ENCODE assay signal across 18 mouse cellular contexts in genomic region chr1:76980498-76981152, GRCm38 (mm10).
DNase-seq lines count a peak whose midpoint lies in the region; ATAC-seq lines count a peak whose summit lies in the region.
"Had no signal": no experiment of that assay in that cellular context is flagged by ENCODE, and none has a peak within 500 bp of the region (broad histone marks: within the 10 kb centered on the region; RNA-seq: fewer than 3 reads in every experiment).

No protein-coding gene starts in this region.

- intact Hi-C loops in heart, postnatal 25 days (cut with DNase I) = no loop called here

- H3K4me2 ChIP-seq in heart, embryonic 11.5 days = no peak overlapping the region
- H3K4me2 ChIP-seq in heart, embryonic 15.5 days = no peak overlapping the region
- no peak overlapping the region for H3K4me2 ChIP-seq in midbrain, embryonic 11.5 days
- no peak overlapping the region for H3K4me2 ChIP-seq in midbrain, embryonic 13.5 days (replicated peaks)
- H3K4me2 ChIP-seq: forebrain, embryonic 13.5 days; hindbrain, embryonic 13.5 days had no signal

- peak overlapping the region; percentile 32; the same call in 1 of the 2 replicates for H3K27ac ChIP-seq in heart, embryonic 11.5 days (ENCODE audit: low read depth, low read length)
- peak overlapping the region; percentile 32; the same call in 1 of the 2 replicates for H3K27ac ChIP-seq in heart, embryonic 15.5 days
- no peak overlapping the region for H3K27ac ChIP-seq in midbrain, embryonic 11.5 days (ENCODE audit: low read depth, low read length)
- H3K27ac ChIP-seq in midbrain, embryonic 13.5 days = no peak overlapping the region
- H3K27ac ChIP-seq: embryonic facial prominence, embryonic 10.5 days; forebrain, embryonic 13.5 days; hindbrain, embryonic 13.5 days; hindbrain, postnatal 0 days had no signal

- no peak overlapping the region for H3K4me3 ChIP-seq in heart, embryonic 11.5 days (ENCODE audit: low read depth, low read length)
- H3K4me3 ChIP-seq in heart, embryonic 15.5 days = no peak overlapping the region
- H3K4me3 ChIP-seq in midbrain, embryonic 11.5 days (ENCODE audit: low read depth, low read length) = no peak overlapping the region
- no peak overlapping the region for H3K4me3 ChIP-seq in midbrain, embryonic 13.5 days (replicated peaks)
- H3K4me3 ChIP-seq: embryonic facial prominence, embryonic 10.5 days; forebrain, embryonic 13.5 days; hindbrain, embryonic 13.5 days had no signal

- no peaks in the 10 kb centered on the region for H3K36me3 ChIP-seq in heart, embryonic 11.5 days (ENCODE audit: control insufficient read depth, insufficient read depth, low read length)
- H3K36me3 ChIP-seq in heart, embryonic 15.5 days = no peaks in the 10 kb centered on the region
- H3K36me3 ChIP-seq in midbrain, embryonic 11.5 days (ENCODE audit: control insufficient read depth, insufficient read depth, low read length) = no peaks in the 10 kb centered on the region
- no peaks in the 10 kb centered on the region for H3K36me3 ChIP-seq in midbrain, embryonic 13.5 days
- H3K36me3 ChIP-seq: embryonic facial prominence, embryonic 10.5 days; hindbrain, embryonic 13.5 days had no signal

- H3K9ac ChIP-seq in heart, embryonic 11.5 days (ENCODE audit: low read depth, low read length) = no peak overlapping the region
- H3K9ac ChIP-seq in heart, embryonic 15.5 days = no peak overlapping the region
- no peak overlapping the region for H3K9ac ChIP-seq in midbrain, embryonic 11.5 days (ENCODE audit: low read length)
- no peak overlapping the region for H3K9ac ChIP-seq in midbrain, embryonic 13.5 days (replicated peaks)
- H3K9ac ChIP-seq: forebrain, embryonic 13.5 days; forebrain, postnatal 0 days; hindbrain, embryonic 13.5 days had no signal

- H3K4me1 ChIP-seq in heart, embryonic 11.5 days (ENCODE audit: control insufficient read depth, insufficient read depth, low read length) = peaks cover 11% of the 10 kb centered on the region
- peaks cover 9% of the 10 kb centered on the region; the same call in 1 of the 2 replicates for H3K4me1 ChIP-seq in heart, embryonic 15.5 days (replicated peaks)
- no peaks in the 10 kb centered on the region for H3K4me1 ChIP-seq in midbrain, embryonic 11.5 days (ENCODE audit: control insufficient read depth, insufficient read depth, low read length)
- H3K4me1 ChIP-seq in midbrain, embryonic 13.5 days (replicated peaks) = peaks cover 2% of the 10 kb centered on the region
- H3K4me1 ChIP-seq: forebrain, embryonic 13.5 days had no signal

- DNase-seq in heart, adult 9 months (ENCODE audit: low spot score in 2 of 2) = no peak
- no peak for DNase-seq in heart, postnatal 25 days (ENCODE audit: low spot score)
- DNase-seq in midbrain, embryonic 11.5 days (ENCODE audit: low spot score, missing footprints) = peak; percentile 54
- DNase-seq in thymus, postnatal 4 days = no peak
- DNase-seq: adrenal gland, adult 2 months; adrenal gland, postnatal 25 days; cerebellum, adult 2 months; cerebellum, postnatal 10 days; forebrain, postnatal 0 days; gastrocnemius, postnatal 14 days; kidney, adult 11 months had no signal

- no peak for ATAC-seq in heart, embryonic 11.5 days (replicated peaks; ENCODE audit: insufficient number of reproducible peaks, low FRiP score, low TSS enrichment)
- ATAC-seq in heart, embryonic 15.5 days (replicated peaks; ENCODE audit: insufficient number of reproducible peaks, insufficient read depth, low FRiP score, low read depth) = no peak
- ATAC-seq in midbrain, embryonic 11.5 days (ENCODE audit: low FRiP score) = no peak
- no peak for ATAC-seq in midbrain, embryonic 13.5 days
- ATAC-seq: forebrain, embryonic 13.5 days; forebrain, postnatal 0 days; hindbrain, postnatal 0 days had no signal

- H3K9me3 ChIP-seq in heart, embryonic 11.5 days (replicated peaks; ENCODE audit: control insufficient read depth, low read length) = no peaks in the 10 kb centered on the region
- no peaks in the 10 kb centered on the region for H3K9me3 ChIP-seq in heart, embryonic 15.5 days (replicated peaks)
- no peaks in the 10 kb centered on the region for H3K9me3 ChIP-seq in midbrain, embryonic 11.5 days (ENCODE audit: control insufficient read depth, low read length)
- H3K9me3 ChIP-seq in midbrain, embryonic 13.5 days = no peaks in the 10 kb centered on the region
- H3K9me3 ChIP-seq: embryonic facial prominence, embryonic 10.5 days; forebrain, embryonic 13.5 days; hindbrain, embryonic 13.5 days had no signal

- no peaks in the 10 kb centered on the region for H3K27me3 ChIP-seq in heart, embryonic 11.5 days (ENCODE audit: control insufficient read depth, insufficient read depth, low read length)
- H3K27me3 ChIP-seq in heart, embryonic 15.5 days = no peaks in the 10 kb centered on the region
- no peaks in the 10 kb centered on the region for H3K27me3 ChIP-seq in midbrain, embryonic 11.5 days (ENCODE audit: control insufficient read depth, insufficient read depth, low read length)
- H3K27me3 ChIP-seq in midbrain, embryonic 13.5 days = no peaks in the 10 kb centered on the region
- H3K27me3 ChIP-seq: forebrain, embryonic 13.5 days; hindbrain, embryonic 13.5 days had no signal

- WGBS in heart, embryonic 11.5 days (ENCODE audit: insufficient replicate concordance) = 61% methylated on average over 9 of the region's 9 CpGs
- 56% methylated on average over 9 of the region's 9 CpGs for WGBS in heart, embryonic 15.5 days
- 84% methylated on average over 9 of the region's 9 CpGs for WGBS in midbrain, embryonic 11.5 days
- WGBS in midbrain, embryonic 13.5 days = 87% methylated on average over 9 of the region's 9 CpGs

Comparison
In these comparisons a context has a peak if more than half of its experiments do, and no peak if none do; other contexts are left out.
1. H3K27ac ChIP-seq: peak in heart, embryonic 11.5 days (single experiment) and heart, embryonic 15.5 days (single experiment); none in midbrain, embryonic 11.5 days (single experiment) and midbrain, embryonic 13.5 days (single experiment).